Mouse (Mus musculus) spleen, postnatal 10 days (tissue): ENCODE measurements at regions not wholly inside any gene's neighbourhood (a gene's known extent, or its start where the extent isn't known, plus 50 kb on each side); places are given as distances from the start of the nearest gene placed in this dataset.
"Not testable (repeated sequence)": the region's sequence is repeated elsewhere in the genome, so short reads cannot be mapped to it uniquely, and the experiment has no call there.

Experiments
- DNase-seq, 2 experiments: peaks; one replicate each; pipeline ENCODE4 v3.0.0; 2021 to 2022; ENCODE audit warnings: low spot score in 2 of 2

DNA sequence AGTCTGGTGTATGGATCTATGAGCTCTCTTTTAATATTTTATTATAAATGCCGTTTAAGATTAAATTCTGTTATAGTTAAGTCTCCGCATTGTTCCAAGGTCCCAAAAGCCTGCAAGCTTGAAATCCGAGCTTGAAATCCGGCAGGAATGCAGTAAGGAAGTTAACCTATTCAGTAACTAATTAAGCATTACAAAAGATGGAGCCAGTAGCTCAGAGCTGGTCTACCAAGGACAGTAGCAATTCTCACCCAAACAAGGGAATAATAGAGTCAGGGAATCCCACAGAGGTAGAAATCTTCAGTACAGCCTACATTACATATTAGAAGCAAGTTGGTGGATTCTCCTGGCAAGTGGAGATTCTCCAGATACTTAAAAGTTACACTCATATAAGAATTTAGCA is 325.0 kb downstream of the Phf3 start:
- DNase-seq = not testable (repeated sequence)

DNA sequence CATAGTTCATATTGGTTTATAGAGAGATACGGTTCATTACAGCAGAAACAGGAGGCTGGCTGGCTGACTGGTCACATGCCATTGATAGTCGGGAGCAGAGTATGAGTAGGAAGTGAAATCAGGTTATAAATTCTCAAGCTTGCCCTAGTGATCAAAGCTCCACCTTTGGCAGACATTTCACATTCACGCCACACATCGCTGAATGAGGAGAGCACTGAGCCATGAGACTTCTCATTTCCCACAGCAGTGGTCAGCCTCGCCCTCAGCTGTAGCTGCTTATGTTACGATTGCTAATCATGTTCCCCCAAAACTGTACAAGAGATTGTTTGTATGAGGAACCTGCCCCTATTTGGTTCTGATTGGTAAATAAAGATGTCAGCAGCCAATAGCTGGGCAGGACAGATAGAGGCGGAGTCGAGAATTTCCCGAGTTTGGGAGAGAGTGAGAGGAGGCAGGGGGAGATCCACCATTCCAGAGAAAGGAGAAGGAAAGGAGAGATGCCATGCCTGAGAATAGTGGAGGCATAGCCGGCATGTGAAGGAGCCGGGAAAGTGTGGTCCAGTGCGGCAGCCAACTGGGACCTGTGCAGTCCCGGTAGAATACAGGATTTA is 333.5 kb downstream of the Phf3 start:
- no peak for DNase-seq

DNA sequence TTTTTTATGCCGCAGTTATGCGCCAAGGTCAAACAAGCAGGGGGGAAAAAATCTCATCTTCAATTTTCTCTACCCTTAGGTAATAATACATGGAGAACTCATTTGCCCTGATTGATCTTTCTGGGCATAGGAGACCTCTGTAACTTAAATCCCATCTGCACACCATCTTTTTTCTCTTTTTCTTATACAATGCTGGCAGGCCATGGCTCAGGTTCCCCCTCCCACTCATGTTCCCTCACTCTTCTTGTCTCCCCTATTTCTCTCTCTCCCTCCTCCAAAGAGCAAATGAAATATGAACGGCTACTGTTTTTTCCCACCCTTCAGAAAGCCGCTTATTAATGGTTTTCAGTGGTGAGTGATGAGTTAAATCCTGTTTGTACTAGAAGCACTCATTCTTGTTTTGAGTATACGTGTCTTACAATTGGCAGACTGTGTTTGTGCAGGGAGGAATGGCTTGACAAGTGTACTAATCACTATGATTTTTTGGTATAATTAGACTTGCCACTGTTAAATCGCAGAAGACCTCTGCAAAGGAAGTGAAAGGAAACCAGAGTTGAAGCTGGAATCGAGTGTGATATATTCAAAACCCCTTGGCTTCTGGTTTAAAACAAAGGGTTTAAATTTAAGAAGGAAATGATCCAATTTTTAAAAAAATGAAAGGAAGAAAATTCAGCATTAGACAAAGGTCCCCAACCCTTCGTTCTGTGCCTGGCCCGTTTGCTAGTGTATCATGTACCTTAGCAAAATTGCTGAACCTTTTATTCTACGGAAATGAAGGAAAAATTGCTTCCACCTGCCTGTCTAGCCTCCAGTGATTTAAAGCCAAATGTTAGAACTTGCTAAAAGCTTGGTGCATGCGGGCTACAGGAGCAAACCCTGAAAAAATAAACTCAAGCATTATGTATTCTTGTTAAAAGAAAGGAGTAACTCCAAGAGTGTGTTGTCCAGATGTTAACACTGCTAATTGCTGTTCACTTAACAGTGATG is 336.4 kb downstream of the Phf3 start:
- no peak for DNase-seq

DNA sequence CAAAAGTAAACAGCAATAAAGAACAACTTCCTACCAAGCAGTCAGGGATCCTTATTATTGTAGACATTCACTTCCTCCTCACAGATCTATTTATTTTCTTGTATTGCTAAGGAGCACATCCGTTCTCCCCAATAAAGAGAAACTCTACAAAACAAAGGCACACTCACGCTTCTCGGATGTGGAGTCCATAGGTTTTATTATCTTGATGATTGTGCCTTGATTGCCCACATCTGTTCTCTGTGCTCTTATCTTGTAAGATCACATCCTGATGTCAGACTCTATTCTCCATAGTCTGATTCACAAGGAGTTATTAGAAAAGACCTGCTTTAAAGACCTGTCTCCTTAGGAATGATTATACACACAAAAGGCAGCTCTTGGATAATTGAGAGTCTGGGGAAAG is 356.4 kb downstream of the Phf3 start:
- DNase-seq = no peak

DNA sequence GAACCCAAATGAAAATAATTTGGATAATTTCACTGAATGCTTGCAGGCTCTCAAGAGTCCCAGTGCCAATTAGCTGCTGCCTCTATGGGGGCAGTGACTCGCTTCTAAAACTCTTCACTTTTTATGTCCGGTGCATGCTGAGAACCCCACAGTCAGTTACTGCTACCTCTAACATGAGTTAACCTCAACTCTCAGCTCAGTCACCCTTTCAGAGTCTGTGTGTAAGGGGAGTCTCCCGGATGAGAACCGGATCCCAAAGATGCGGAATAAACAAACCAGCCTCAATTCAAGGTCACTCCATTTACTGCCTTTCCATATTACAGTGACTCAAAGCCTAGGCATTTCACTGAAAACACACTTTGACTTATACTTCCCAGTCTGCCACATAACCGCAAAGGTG is 357.9 kb downstream of the Phf3 start:
- no peak for DNase-seq

DNA sequence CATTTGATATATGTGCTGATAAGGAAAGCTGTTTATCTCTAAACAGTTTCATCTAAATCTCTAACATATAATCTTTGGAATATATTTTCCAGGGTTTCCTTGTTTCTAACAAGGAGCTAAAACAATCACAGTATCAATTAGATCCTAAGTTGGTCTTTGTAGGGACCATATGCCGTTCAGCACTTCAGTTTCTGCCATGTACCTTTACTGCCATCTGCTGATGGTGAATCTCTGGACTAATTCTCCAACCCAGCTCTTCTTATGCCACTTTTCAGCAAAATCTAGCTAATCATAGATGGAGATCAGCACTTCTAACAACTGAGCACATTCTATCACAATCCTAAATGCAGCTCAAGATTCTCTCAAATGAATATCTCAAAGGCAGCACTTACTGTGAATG is 370.5 kb downstream of the Phf3 start:
- DNase-seq = no peak

DNA sequence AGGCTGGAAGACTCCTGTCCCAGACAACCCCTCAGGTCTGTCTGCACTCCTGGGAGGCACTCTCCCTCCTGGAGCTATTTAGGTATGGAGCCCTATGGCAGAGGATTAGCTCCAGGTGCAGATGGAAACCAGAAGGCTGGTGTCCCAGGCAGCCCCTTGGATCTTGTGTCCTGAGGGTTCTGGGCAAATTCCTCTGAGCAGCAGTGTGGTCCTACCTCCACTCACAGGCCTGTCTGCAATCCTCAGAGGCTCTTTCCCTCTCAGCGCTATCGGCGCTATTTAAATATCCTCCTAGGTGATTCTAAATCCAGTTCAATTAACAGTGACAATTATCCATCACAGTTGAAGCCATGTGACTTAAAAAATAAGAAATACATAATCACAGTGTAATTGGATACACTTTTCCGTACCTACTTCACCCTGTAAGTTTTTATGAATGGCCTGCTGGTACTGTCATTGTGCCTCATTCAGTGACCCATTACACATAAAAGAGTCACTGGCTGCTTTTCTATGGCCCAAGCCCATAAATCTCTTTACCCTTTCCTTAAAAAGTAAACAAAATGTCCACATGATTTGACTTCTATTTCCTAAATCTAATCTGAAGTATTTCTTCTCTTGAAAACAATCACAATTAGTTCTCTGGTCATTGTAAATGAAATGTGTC is 413.3 kb downstream of the Phf3 start:
- no peak for DNase-seq

DNA sequence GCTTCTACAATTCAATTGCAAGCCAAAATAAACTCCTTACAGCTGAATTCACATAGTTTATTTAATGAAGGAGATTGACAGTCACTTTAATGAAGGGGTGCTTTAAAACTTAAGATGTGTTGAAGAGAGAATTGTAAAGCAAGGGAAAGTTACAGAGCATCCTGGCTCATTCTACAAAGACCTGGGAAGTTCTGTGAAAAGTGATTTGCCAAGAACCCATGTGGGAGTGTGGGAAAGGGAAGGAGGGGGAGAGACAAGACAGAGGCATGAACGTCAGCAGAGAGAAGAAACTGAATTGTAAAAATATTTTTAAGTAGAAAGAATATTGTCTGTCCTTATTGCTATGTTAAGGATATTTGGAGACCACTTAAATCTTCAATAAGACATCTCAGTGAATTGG is 435.8 kb downstream of the Phf3 start:
- DNase-seq = no peak

DNA sequence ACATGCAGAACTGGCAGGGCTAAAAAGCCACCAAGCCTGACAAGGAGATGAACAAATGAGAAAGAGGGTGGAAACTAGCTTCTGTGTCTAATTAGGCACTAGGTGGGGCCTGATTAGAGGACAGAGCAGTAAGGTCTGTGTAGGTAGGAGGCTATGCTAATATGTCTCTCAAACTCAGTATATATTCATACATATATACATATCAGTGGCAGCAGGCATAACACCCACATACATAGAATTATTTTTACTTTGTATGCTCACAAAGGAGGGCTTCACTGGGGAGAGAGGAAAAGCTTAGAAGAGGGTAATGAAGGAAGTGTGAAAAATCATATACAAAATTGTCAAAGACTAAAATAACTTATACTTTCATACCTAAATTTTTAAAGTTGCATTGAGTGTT is 457.1 kb downstream of the Phf3 start:
- DNase-seq = no peak

DNA sequence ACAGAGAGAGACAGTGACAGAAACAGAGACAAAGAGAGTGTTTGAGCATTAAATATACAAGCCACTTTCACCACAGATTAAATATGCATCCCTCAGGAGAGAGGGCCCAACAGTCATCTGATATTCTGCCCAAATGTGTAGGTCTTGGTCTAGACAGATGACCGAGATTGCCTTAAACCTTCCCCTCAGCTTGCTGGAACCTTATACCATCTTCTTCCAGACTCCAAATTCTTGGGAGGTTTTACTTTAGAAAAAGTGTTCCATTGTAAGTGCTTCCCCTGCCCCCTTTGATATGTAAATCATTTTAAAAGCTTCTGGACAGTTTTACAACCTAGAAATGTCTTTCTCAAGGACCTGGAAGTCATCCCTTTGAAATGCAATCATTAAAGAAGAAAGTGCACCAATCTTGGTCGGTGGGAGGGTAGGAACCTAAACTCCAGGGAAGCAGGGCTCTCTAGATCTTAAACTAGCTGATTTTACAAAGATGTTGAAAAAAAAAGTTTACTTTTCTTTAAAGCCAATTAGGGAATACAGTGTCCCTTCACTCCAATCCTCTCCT is 458.8 kb downstream of the Phf3 start:
- no peak for DNase-seq
